Mouse (Mus musculus) small intestine, adult 2 months (tissue): ENCODE measurements around the gene Aldh6a1.

Experiments
- CTCF ChIP-seq: fragments of 200-500 bp; IDR thresholded peaks from 2 replicates; pipeline ENCODE4 v1.5.1; 2012; ENCODE audit warnings: low read depth, mild to moderate bottlenecking, control low read depth, inconsistent platforms, low read length, moderate library complexity, mixed read lengths; ENCODE audit not compliant: insufficient replicate concordance, insufficient read length; ENCODE audit errors: extremely low read depth
- POLR2A ChIP-seq: fragments of 200-500 bp; IDR thresholded peaks from 2 replicates; pipeline ENCODE4 v1.6.1; 2012; ENCODE audit warnings: low read depth, mild to moderate bottlenecking, control low read depth, inconsistent platforms, low read length, moderate library complexity

DNA sequence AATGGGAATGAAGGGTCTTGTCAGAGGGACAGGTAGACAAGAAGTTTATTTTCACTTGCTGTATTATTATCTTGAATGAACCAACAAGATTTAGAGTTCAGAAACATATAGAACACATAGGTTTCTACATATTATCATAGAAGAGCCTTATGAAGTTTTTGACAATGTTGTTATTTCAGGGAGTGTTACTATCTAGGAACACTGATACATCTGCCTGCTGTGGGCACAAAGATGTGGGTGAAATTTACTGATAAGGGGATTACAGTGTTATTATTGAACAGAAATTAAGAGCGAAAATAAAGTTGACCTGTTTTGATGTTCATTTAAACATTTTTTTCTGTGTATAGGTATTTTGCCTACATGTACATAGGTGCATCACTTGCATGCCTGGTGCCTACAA lies 46.0 kb upstream of the Aldh6a1 start:
- TF ChIP-seq POLR2A (no peak), CTCF (no peak)
